Mouse (Mus musculus) heart, adult 2 months (tissue): Measurements from ENCODE around the gene Pheta1. TPM values are rescaled to one million over a fixed set of nuclear protein-coding genes. Genes with fewer than 3 reads are reported as not detected.

Experiments
- DNase-seq, 2 experiments: peaks; one replicate each; pipeline ENCODE4 v3.0.0; 2021
- H3K27ac ChIP-seq: fragments of 200-600 bp; 2 replicates; pipeline ENCODE4 v1.8.1; 2022
- H3K27me3 ChIP-seq: fragments of 200-500 bp; 2 replicates; pipeline ENCODE4 v1.6.1; 2012; ENCODE audit warnings: mild to moderate bottlenecking, low read length, inconsistent platforms, mixed read lengths; ENCODE audit not compliant: control insufficient read depth, insufficient read depth
- H3K36me3 ChIP-seq: fragments of 200-500 bp; 2 replicates; pipeline ENCODE4 v1.6.1; 2012; ENCODE audit warnings: low read length, inconsistent platforms; ENCODE audit not compliant: control insufficient read depth, insufficient read depth
- H3K4me1 ChIP-seq: fragments of 200-500 bp; 2 replicates; pipeline ENCODE4 v1.6.1; 2011; ENCODE audit warnings: low read length; ENCODE audit not compliant: control insufficient read depth, insufficient read depth
- H3K4me3 ChIP-seq: fragments of 200-600 bp; 2 replicates; pipeline ENCODE4 v1.8.1; 2022
- H3K79me2 ChIP-seq: fragments of 200-500 bp; replicated peaks from 2 replicates; pipeline ENCODE4 v1.6.1; 2012; ENCODE audit warnings: mild to moderate bottlenecking, inconsistent platforms, low read length, moderate library complexity, mixed read lengths; ENCODE audit not compliant: control insufficient read depth, insufficient read depth
- H3K9ac ChIP-seq: fragments of 200-500 bp; 2 replicates; pipeline ENCODE4 v1.6.1; 2012; ENCODE audit warnings: low read depth, mild to moderate bottlenecking, control low read depth, inconsistent platforms, low read length, mixed read lengths
- CTCF ChIP-seq: fragments of 200-600 bp; IDR thresholded peaks from 2 replicates; pipeline ENCODE4 v1.8.1; 2022; ENCODE audit warnings: antibody characterized with exemption, mild to moderate bottlenecking, moderate library complexity
- EP300 ChIP-seq: fragments of 200-500 bp; IDR thresholded peaks from 2 replicates; pipeline ENCODE4 v1.6.1; 2011; ENCODE audit warnings: low read depth, low read length, control low read depth; ENCODE audit not compliant: insufficient read depth
- POLR2A ChIP-seq: fragments of 200-500 bp; IDR thresholded peaks from 2 replicates; pipeline ENCODE4 v1.6.1; 2011; ENCODE audit warnings: mild to moderate bottlenecking, low read depth, low read length, control low read depth; ENCODE audit not compliant: insufficient read depth
- WGBS: fragments of 180-500 bp; shearing (Covaris S2); methylation state at CpG from one replicate; pipeline ENCODE4 v1.1.7; 2018; 5-methylcytosine and 5-hydroxymethylcytosine counted together
- intact Hi-C: fragments of 180-260 bp; cut with DNase I; formaldehyde crosslinking; loops from one replicate; pipeline ENCODE4 v1.15.1; 2025
- polyA plus RNA-seq: library from polyadenylated mRNA; depleted of rRNA; stranded (reverse); fragments of >200 nt; gene quantifications from 2 replicates; pipeline ENCODE4 v1.2.3, GENCODE M21; 2012
- total RNA-seq, 2 experiments: library from RNA; stranded (reverse); gene quantifications; 2 replicates each; pipeline ENCODE4 v1.2.3; 2021

The Pheta1 gene
- total and polyA plus RNA-seq, 3 experiments, result 9.3 to 12.5 (median 9.3) TPM

DNA sequence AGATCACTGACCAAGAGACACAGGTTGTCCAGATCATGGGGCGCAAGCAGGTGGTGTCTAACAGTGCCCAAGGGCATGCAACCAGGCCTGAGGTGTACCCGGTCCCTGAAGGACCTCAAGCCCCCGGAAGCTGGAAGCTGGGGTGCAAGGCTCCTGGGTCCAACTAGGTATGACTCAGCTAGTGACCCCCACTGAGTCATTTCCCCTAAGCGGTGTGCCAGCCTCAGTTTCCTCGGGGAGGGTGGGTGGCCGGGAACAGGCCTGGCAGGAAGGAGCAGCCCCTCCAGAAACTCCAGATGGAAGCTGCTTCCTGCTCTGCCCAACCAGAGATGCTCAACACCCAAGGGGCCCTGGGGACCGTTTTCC, 14.6 kb upstream of the Pheta1 start:
- H3K4me1 ChIP-seq, result peaks cover 33% of the 10 kb centered on the region
- peak overlapping the region; percentile 98 for H3K27ac ChIP-seq
- H3K36me3 ChIP-seq, result peaks cover 2% of the 10 kb centered on the region; the same call in 1 of the 2 replicates
- intact Hi-C loops, result no loop called here
- no peak for DNase-seq
- peak overlapping the region; percentile 2 for H3K9ac ChIP-seq
- peak overlapping the region; percentile 74 for H3K4me3 ChIP-seq
- WGBS, result 35% methylated on average over 7 of the region's 7 CpGs
- H3K27me3 ChIP-seq, result no peaks in the 10 kb centered on the region
- TF ChIP-seq CTCF (no peak), EP300 (no peak), POLR2A (no peak)
- peaks cover 20% of the 10 kb centered on the region for H3K79me2 ChIP-seq

DNA sequence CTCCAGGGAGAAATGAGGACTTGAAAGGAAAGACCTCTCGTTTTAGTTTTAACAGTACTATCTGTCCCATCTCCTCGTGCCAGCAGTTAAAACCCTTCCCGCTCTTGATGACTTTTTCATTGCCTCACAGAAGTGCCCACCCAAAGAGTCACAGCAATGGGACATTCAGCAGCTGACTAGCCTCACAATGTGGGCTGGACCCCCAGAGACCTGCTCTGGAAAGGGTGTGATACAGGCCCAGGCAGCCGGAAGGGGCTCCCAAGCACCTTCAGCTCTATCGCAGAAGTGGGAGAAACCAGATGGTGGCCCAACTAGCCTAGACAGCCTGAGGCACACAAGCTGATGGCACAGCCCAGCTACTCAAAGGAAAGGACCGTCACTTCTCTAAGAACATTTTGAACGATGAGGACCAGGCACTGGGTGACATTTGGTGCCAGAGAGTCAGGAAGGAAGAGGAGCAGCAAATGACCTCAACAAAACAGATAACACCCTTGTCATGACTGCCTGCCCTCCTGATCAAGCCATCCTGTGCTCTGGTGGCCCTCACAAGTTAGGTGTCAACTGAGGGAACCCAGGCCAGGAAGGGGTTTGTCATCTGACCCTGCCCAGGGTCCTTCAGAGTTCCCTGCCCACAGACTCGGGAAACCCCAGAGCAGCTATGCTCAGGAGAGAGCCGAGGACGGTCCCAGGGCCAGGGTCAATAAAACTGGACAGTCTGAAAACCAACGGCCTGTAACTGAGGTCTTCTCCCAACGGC, 13.6 kb upstream of the Pheta1 start:
- peak overlapping the region; percentile 91 for H3K9ac ChIP-seq
- peaks cover 31% of the 10 kb centered on the region for H3K4me1 ChIP-seq
- peak in 1 of 2 experiments; percentile 28 for DNase-seq
- H3K36me3 ChIP-seq, result peaks cover 2% of the 10 kb centered on the region; the same call in 1 of the 2 replicates
- no peak for TF ChIP-seq POLR2A
- TF ChIP-seq EP300, result 0 out of 2 replicates have a peak, but pooled peaks have one; percentile 14
- TF ChIP-seq CTCF, result no peak
- 18% methylated on average over 12 of the region's 12 CpGs for WGBS
- peak overlapping the region; percentile 98 for H3K27ac ChIP-seq
- no peaks in the 10 kb centered on the region for H3K27me3 ChIP-seq
- peaks cover 20% of the 10 kb centered on the region for H3K79me2 ChIP-seq
- intact Hi-C loops, result loop anchor here (5.0 kb wide), 1 partner anchor 123 kb away; the partner anchor contains the start of gene Atxn2
- peak overlapping the region; percentile 74 for H3K4me3 ChIP-seq

DNA sequence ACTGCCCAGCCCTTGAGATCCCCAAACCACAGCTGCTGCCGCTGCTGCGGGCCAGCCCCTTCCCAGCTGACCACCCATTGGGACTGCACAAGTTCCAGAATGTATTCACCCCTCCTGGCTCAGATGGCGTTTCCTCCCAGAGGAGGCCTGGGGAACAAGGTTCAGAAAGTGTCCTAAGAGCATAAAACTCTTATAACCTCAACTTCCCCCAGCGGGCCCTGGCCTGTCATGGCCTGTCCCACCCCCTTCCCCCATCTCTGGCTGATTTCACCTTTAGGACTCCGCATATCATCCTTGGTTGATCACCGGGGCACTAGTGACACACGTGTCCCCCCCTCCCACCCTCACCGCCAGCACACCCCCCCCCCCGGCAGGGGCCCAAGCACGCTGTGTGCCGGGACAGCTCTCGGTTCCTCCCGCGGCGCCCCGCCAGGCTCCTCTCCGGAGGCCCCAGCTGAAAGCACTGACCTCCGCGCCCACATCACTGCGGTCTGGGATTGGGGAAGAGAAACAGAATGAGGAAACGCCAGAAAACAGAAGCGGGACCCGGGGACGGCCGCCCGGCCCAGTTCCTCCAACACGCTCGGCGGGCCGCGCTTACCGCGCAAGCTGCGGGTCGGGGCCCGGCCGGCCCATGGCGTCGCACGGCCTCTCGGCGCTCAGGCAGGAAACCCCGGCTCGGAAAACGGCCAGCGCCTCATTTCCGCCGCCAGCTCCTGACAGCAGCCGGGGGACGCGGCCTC, 12.7 kb upstream of the Pheta1 start:
- peak overlapping the region; percentile 74 for H3K4me3 ChIP-seq
- H3K27ac ChIP-seq, result peak overlapping the region; percentile 98
- peaks cover 27% of the 10 kb centered on the region for H3K4me1 ChIP-seq
- H3K36me3 ChIP-seq, result peaks cover 2% of the 10 kb centered on the region; the same call in 1 of the 2 replicates
- no peaks in the 10 kb centered on the region for H3K27me3 ChIP-seq
- WGBS, result under 1% methylated on average over 49 of the region's 51 CpGs
- intact Hi-C loops, result loop anchor here (5.0 kb wide), 1 partner anchor 124 kb away; the partner anchor contains the start of gene Atxn2
- H3K79me2 ChIP-seq, result peaks cover 16% of the 10 kb centered on the region
- DNase-seq, result peak in 1 of 2 experiments; percentile 61
- TF ChIP-seq EP300 (no peak), CTCF (no peak), POLR2A (no peak; the same call in 1 of the 2 replicates)
- H3K9ac ChIP-seq, result peak overlapping the region; percentile 91

DNA sequence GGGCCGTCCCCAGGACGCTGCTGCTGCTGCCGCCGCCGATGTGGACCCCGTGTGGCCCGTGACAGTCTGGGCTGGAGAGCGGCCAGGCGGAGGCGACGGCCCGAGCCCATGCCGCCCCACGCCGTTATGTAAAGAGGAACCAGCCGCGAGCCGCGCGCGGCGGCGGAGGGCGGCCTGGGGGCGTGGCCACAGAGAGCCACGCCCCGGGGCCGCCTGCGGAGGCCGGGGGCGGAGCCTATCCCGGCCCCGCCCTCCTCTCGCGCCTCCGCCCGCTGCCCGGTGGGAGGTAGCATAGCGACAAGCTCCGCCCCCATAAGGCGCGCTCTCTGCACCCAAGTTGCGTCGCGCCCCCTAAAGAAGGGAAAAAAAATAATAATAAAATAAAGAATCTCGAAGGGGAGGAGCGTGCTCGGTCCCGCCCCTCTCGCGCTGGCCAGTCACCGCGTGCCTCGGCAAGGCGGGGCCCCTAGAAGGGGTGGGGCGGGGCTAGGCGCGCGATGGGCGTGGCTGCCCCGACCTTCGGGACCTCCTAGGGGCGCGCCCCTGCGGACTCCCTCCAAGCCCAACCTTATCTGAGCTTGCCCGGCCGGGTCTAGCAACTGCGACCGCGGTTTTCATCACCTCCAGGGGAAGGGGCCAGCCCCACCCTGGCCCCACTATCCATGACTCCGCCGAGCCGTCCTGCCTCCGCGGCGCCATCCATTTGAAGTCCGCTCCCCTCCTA, 11.9 kb upstream of the Pheta1 start:
- peak; percentile 82 for TF ChIP-seq POLR2A
- TF ChIP-seq EP300, result 0 out of 2 replicates have a peak, but pooled peaks have one; percentile 6
- peak; percentile 31; the same call in 1 of the 2 replicates for TF ChIP-seq CTCF
- Histone ChIP-seq H3K79me2 (peaks cover 11% of the 10 kb centered on the region), H3K4me3 (peak overlapping the region; percentile 74), H3K4me1 (peaks cover 20% of the 10 kb centered on the region), H3K9ac (peak overlapping the region; percentile 91), H3K36me3 (peaks cover 2% of the 10 kb centered on the region; the same call in 1 of the 2 replicates), H3K27ac (peak overlapping the region; percentile 98), H3K27me3 (no peaks in the 10 kb centered on the region)
- WGBS, result under 1% methylated on average over 74 of the region's 77 CpGs
- DNase-seq, result peak; percentile 95 to 96
- intact Hi-C loops, result loop anchor here (5.0 kb wide), 1 partner anchor 125 kb away; the partner anchor contains the start of gene Atxn2
